Mouse (Mus musculus): ENCODE results near the gene Il9.

DNA sequence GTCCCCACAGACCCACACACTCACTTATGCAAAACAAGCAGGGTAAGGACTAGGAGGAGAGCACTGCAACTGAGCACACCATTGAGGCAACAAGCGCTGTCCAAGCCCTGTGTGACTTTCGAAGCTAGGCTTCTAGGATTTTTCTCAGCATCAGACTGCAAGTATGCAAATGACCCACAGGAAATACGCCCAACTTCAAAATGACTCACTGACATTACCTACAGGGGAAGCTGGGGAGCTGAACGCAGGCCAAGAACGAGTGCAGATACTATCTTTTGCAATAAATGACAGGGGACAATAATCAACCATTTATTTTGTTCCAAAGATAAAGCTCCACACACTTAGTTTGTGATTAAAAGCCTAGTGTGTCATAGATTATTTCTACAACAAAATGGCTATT lies 6.0 kb upstream of the Il9 start:
- no peak for TF ChIP-seq CTCF (IDR thresholded peaks at IDR 0.05; ENCODE audit: low read depth, low read length)
- no peak for TF ChIP-seq POLR2A (IDR thresholded peaks at IDR 0.05; ENCODE audit: extremely low read depth, insufficient read depth, low read length)

All from liver, adult 2 months (tissue).